Mouse (Mus musculus) heart, adult 2 months (tissue): ENCODE data around the gene C030005K15Rik.

Experiments
- CTCF ChIP-seq: fragments of 200-600 bp; IDR thresholded peaks from 2 replicates; pipeline ENCODE4 v1.8.1; 2022; ENCODE audit warnings: antibody characterized with exemption, mild to moderate bottlenecking, moderate library complexity
- EP300 ChIP-seq: fragments of 200-500 bp; IDR thresholded peaks from 2 replicates; pipeline ENCODE4 v1.6.1; 2011; ENCODE audit warnings: low read depth, low read length, control low read depth; ENCODE audit not compliant: insufficient read depth
- POLR2A ChIP-seq: fragments of 200-500 bp; IDR thresholded peaks from 2 replicates; pipeline ENCODE4 v1.6.1; 2011; ENCODE audit warnings: mild to moderate bottlenecking, low read depth, low read length, control low read depth; ENCODE audit not compliant: insufficient read depth

DNA sequence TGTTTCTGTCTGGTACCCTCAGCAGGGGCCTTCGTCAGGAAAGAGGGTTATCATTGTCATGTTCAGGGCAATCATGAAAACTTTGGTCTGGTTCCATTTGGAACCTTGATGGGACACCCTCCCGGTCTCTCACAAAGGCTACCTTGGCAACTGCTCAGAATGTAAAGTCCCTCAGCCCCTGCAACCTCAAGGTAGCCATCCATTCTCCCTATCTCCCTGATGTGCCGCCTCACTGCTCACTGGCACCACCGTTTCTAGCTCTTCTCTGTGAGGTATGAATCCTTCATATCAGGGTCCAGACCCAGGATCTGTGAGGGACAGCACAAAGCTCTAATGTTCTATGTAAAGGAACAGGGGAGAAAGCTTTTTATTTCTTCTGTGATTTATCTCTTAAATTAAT, 12.0 kb downstream of the C030005K15Rik start:
- TF ChIP-seq CTCF = no peak
- TF ChIP-seq POLR2A = no peak
- TF ChIP-seq EP300 = no peak
